Mouse (Mus musculus): ENCODE measurements at regions not wholly inside any gene's neighbourhood (a gene's known extent, or its start where the extent isn't known, plus 50 kb on each side); places are given as distances from the start of the nearest gene placed in this dataset.

- H3K4me3 ChIP-seq: no peak overlapping the region
- no peak for DNase-seq (ENCODE audit: low spot score)
- H3K4me1 ChIP-seq: no peaks in the 10 kb centered on the region
- H3K27me3 ChIP-seq (ENCODE audit: low read depth, poor library complexity, severe bottlenecking): no peaks in the 10 kb centered on the region
- H3K27ac ChIP-seq (replicated peaks): no peak overlapping the region
- 70% methylated on average over 1 of the region's 1 CpGs for WGBS
- H3K9me3 ChIP-seq (replicated peaks): no peaks in the 10 kb centered on the region
- H3K36me3 ChIP-seq: no peaks in the 10 kb centered on the region
These were observed 236.0 kb downstream of the Zfp704 start for GRCm38 (mm10) chr3:9373896-9374295.

GRCm38 (mm10) chr3:9370096-9370495, 239.8 kb downstream of the Zfp704 start:
- no peak overlapping the region for H3K27ac ChIP-seq (replicated peaks)
- no peaks in the 10 kb centered on the region for H3K9me3 ChIP-seq (replicated peaks)
- 88% methylated on average over 2 of the region's 2 CpGs for WGBS
- no peak overlapping the region for H3K4me3 ChIP-seq
- DNase-seq (ENCODE audit: low spot score): no peak
- H3K27me3 ChIP-seq (ENCODE audit: low read depth, poor library complexity, severe bottlenecking): no peaks in the 10 kb centered on the region
- no peaks in the 10 kb centered on the region for H3K36me3 ChIP-seq
- H3K4me1 ChIP-seq: peaks cover 8% of the 10 kb centered on the region; the same call in 1 of the 2 replicates

- H3K9me3 ChIP-seq (replicated peaks): no peaks in the 10 kb centered on the region
- H3K27ac ChIP-seq (replicated peaks): no peak overlapping the region
- H3K4me1 ChIP-seq: peaks cover 8% of the 10 kb centered on the region; the same call in 1 of the 2 replicates
- 80% methylated on average over 9 of the region's 9 CpGs for whole genome bisulfite sequencing
- no peaks in the 10 kb centered on the region for H3K36me3 ChIP-seq
- H3K27me3 ChIP-seq (ENCODE audit: low read depth, poor library complexity, severe bottlenecking): no peaks in the 10 kb centered on the region
- no peak for DNase-seq (ENCODE audit: low spot score)
- H3K4me3 ChIP-seq: no peak overlapping the region
These were observed 244.1 kb downstream of the Zfp704 start for GRCm38 (mm10) chr3:9365791-9366190.

GRCm38 (mm10) chr3:9359186-9359585, 250.7 kb downstream of the Zfp704 start:
- H3K27ac ChIP-seq (replicated peaks): no peak overlapping the region
- no peaks in the 10 kb centered on the region for H3K4me1 ChIP-seq
- H3K9me3 ChIP-seq (replicated peaks): no peaks in the 10 kb centered on the region
- no peak for DNase-seq (ENCODE audit: low spot score)
- WGBS: 93% methylated on average over 8 of the region's 8 CpGs
- H3K4me3 ChIP-seq: no peak overlapping the region
- no peaks in the 10 kb centered on the region for H3K36me3 ChIP-seq
- H3K27me3 ChIP-seq (ENCODE audit: low read depth, poor library complexity, severe bottlenecking): no peaks in the 10 kb centered on the region; the same call in 1 of the 2 replicates

GRCm38 (mm10) chr3:9358111-9358510, 251.8 kb downstream of the Zfp704 start:
- Histone ChIP-seq H3K4me3 (no peak overlapping the region), H3K27me3 (ENCODE audit: low read depth, poor library complexity, severe bottlenecking) (no peaks in the 10 kb centered on the region; the same call in 1 of the 2 replicates), H3K9me3 (replicated peaks) (no peaks in the 10 kb centered on the region), H3K36me3 (no peaks in the 10 kb centered on the region), H3K27ac (replicated peaks) (no peak overlapping the region), H3K4me1 (peaks cover 3% of the 10 kb centered on the region)
- WGBS: 84% methylated on average over 12 of the region's 12 CpGs
- DNase-seq (ENCODE audit: low spot score): peak; percentile 4

GRCm38 (mm10) chr3:9357639-9358038, 252.2 kb downstream of the Zfp704 start:
- peak; percentile 5 for DNase-seq (ENCODE audit: low spot score)
- Histone ChIP-seq H3K27ac (replicated peaks) (no peak overlapping the region), H3K27me3 (ENCODE audit: low read depth, poor library complexity, severe bottlenecking) (no peaks in the 10 kb centered on the region; the same call in 1 of the 2 replicates), H3K4me3 (no peak overlapping the region), H3K36me3 (no peaks in the 10 kb centered on the region), H3K4me1 (peaks cover 7% of the 10 kb centered on the region), H3K9me3 (replicated peaks) (no peaks in the 10 kb centered on the region)
- 91% methylated on average over 2 of the region's 2 CpGs for WGBS

- Histone ChIP-seq H3K36me3 (no peaks in the 10 kb centered on the region), H3K4me3 (no peak overlapping the region), H3K27ac (replicated peaks) (no peak overlapping the region), H3K9me3 (replicated peaks) (no peaks in the 10 kb centered on the region), H3K4me1 (peaks cover 14% of the 10 kb centered on the region), H3K27me3 (ENCODE audit: low read depth, poor library complexity, severe bottlenecking) (no peaks in the 10 kb centered on the region; the same call in 1 of the 2 replicates)
- 69% methylated on average over 4 of the region's 4 CpGs for WGBS
- no peak for DNase-seq (ENCODE audit: low spot score)
These were observed 254.0 kb downstream of the Zfp704 start for GRCm38 (mm10) chr3:9355875-9356274.

- Histone ChIP-seq H3K4me1 (peaks cover 22% of the 10 kb centered on the region), H3K27ac (replicated peaks) (no peak overlapping the region), H3K9me3 (replicated peaks) (no peaks in the 10 kb centered on the region), H3K36me3 (no peaks in the 10 kb centered on the region), H3K27me3 (ENCODE audit: low read depth, poor library complexity, severe bottlenecking) (no peaks in the 10 kb centered on the region; the same call in 1 of the 2 replicates), H3K4me3 (no peak overlapping the region)
- DNase-seq (ENCODE audit: low spot score): no peak
- WGBS: 87% methylated on average over 11 of the region's 11 CpGs
These were observed 255.1 kb downstream of the Zfp704 start for GRCm38 (mm10) chr3:9354756-9355155.

- H3K27me3 ChIP-seq (ENCODE audit: low read depth, poor library complexity, severe bottlenecking): peaks cover 24% of the 10 kb centered on the region
These were observed 257.6 kb downstream of the Zfp704 start for GRCm38 (mm10) chr3:9352251-9352650.

GRCm38 (mm10) chr3:9349822-9350221, 260.1 kb downstream of the Zfp704 start:
- DNase-seq (ENCODE audit: low spot score): no peak
- no peak overlapping the region for H3K27ac ChIP-seq (replicated peaks)
- H3K4me1 ChIP-seq: peaks cover 56% of the 10 kb centered on the region
- no peaks in the 10 kb centered on the region for H3K9me3 ChIP-seq (replicated peaks)
- 89% methylated on average over 4 of the region's 4 CpGs for WGBS
- peaks cover 39% of the 10 kb centered on the region for H3K27me3 ChIP-seq (ENCODE audit: low read depth, poor library complexity, severe bottlenecking)
- no peaks in the 10 kb centered on the region for H3K36me3 ChIP-seq
- H3K4me3 ChIP-seq: no peak overlapping the region

More at GRCm38 (mm10) chr3:9352251-9352650, 257.6 kb downstream of the Zfp704 start:
- H3K36me3 ChIP-seq: no peaks in the 10 kb centered on the region
- H3K9me3 ChIP-seq (replicated peaks): no peaks in the 10 kb centered on the region
- peaks cover 39% of the 10 kb centered on the region for H3K4me1 ChIP-seq
- H3K27ac ChIP-seq (replicated peaks): no peak overlapping the region
- no peak overlapping the region for H3K4me3 ChIP-seq
- no peak for DNase-seq (ENCODE audit: low spot score)
- WGBS: 32% methylated on average over 7 of the region's 7 CpGs

- under 1% methylated on average over 15 of the region's 15 CpGs for WGBS
- H3K4me3 ChIP-seq: peak overlapping the region; percentile 71
- H3K36me3 ChIP-seq: no peaks in the 10 kb centered on the region
- H3K27me3 ChIP-seq (ENCODE audit: low read depth, poor library complexity, severe bottlenecking): peaks cover 51% of the 10 kb centered on the region
- H3K9me3 ChIP-seq (replicated peaks): no peaks in the 10 kb centered on the region
- peak; percentile 79 for DNase-seq (ENCODE audit: low spot score)
- peaks cover 61% of the 10 kb centered on the region for H3K4me1 ChIP-seq
- H3K27ac ChIP-seq (replicated peaks): peak overlapping the region; percentile 87
These were observed 262.4 kb downstream of the Zfp704 start for GRCm38 (mm10) chr3:9347446-9347860.

GRCm38 (mm10) chr3:9346857-9347445, 262.9 kb downstream of the Zfp704 start:
- under 1% methylated on average over 25 of the region's 27 CpGs for WGBS

GRCm38 (mm10) chr3:9346356-9346755, 263.5 kb downstream of the Zfp704 start:
- 2% methylated on average over 13 of the region's 13 CpGs for WGBS
- DNase-seq (ENCODE audit: low spot score): no peak
- H3K4me3 ChIP-seq: peak overlapping the region; percentile 71
- H3K27ac ChIP-seq (replicated peaks): peak overlapping the region; percentile 87; the same call in 1 of the 2 replicates
- no peaks in the 10 kb centered on the region for H3K9me3 ChIP-seq (replicated peaks)
- H3K27me3 ChIP-seq (ENCODE audit: low read depth, poor library complexity, severe bottlenecking): peaks cover 51% of the 10 kb centered on the region
- H3K4me1 ChIP-seq: peaks cover 68% of the 10 kb centered on the region
- H3K36me3 ChIP-seq: no peaks in the 10 kb centered on the region

More at GRCm38 (mm10) chr3:9346857-9347445, 262.9 kb downstream of the Zfp704 start:
- H3K9me3 ChIP-seq (replicated peaks): no peaks in the 10 kb centered on the region
- H3K36me3 ChIP-seq: no peaks in the 10 kb centered on the region
- peak; percentile 68 for DNase-seq (ENCODE audit: low spot score)
- peaks cover 62% of the 10 kb centered on the region for H3K4me1 ChIP-seq
- peak overlapping the region; percentile 71 for H3K4me3 ChIP-seq
- peak overlapping the region; percentile 87 for H3K27ac ChIP-seq (replicated peaks)
- H3K27me3 ChIP-seq (ENCODE audit: low read depth, poor library complexity, severe bottlenecking): peaks cover 51% of the 10 kb centered on the region

Measured in midbrain, embryonic 10.5 days (tissue).